Mouse (Mus musculus): ENCODE results near the gene Pkn2. TPM values are rescaled to one million over a fixed set of nuclear protein-coding genes. Genes with fewer than 3 reads are reported as not detected.

The Pkn2 gene
- polyA plus RNA-seq, 1 experiment from 2014 or later = 30.9 TPM

GRCm38 (mm10) chr3:142855961-142856472 lies 25.8 kb downstream of the Pkn2 start:
- Histone ChIP-seq H3K9ac (replicated peaks; ENCODE audit: low read length) (no peak overlapping the region), H3K27me3 (ENCODE audit: control insufficient read depth, insufficient read depth, low read length) (no peaks in the 10 kb centered on the region), H3K36me3 (ENCODE audit: control insufficient read depth, insufficient read depth, low read length) (no peaks in the 10 kb centered on the region), H3K4me3 (replicated peaks; ENCODE audit: low read depth, low read length) (no peak overlapping the region), H3K9me3 (ENCODE audit: control insufficient read depth, low read length) (no peaks in the 10 kb centered on the region), H3K4me1 (ENCODE audit: control insufficient read depth, insufficient read depth, low read length) (no peaks in the 10 kb centered on the region), H3K4me2 (ENCODE audit: low read length) (no peak overlapping the region), H3K27ac (replicated peaks; ENCODE audit: low read depth, low read length) (no peak overlapping the region)
- DNase-seq (no peak), ATAC-seq (ENCODE audit: low FRiP score, low TSS enrichment) (no peak)
- 82% methylated on average over 4 of the region's 4 CpGs for WGBS

DNA sequence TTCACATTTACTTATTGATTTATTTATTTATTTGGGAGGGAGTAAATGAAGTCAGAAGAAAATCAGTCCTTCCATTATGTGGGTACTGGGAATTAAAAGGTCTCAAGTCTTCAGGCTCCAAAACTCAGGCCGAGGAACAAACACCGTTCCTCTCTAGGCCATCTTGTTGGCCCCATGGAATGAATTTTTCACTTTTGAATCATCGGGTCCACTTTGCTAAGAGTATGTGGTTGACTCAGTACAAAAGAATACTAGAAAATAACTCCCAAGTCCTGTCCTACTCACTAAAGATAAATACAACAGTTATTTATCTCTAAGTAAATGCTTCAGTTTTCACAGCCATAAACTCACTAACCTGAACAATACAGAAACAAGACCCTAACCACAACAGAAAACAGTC lies 28.9 kb downstream of the Pkn2 start:
- Histone ChIP-seq H3K4me2 (ENCODE audit: low read length) (no peak overlapping the region), H3K4me1 (ENCODE audit: control insufficient read depth, insufficient read depth, low read length) (no peaks in the 10 kb centered on the region), H3K9ac (replicated peaks; ENCODE audit: low read length) (no peak overlapping the region), H3K36me3 (ENCODE audit: control insufficient read depth, insufficient read depth, low read length) (no peaks in the 10 kb centered on the region), H3K9me3 (ENCODE audit: control insufficient read depth, low read length) (no peaks in the 10 kb centered on the region), H3K4me3 (replicated peaks; ENCODE audit: low read depth, low read length) (no peak overlapping the region), H3K27ac (replicated peaks; ENCODE audit: low read depth, low read length) (no peak overlapping the region), H3K27me3 (ENCODE audit: control insufficient read depth, insufficient read depth, low read length) (no peaks in the 10 kb centered on the region)
- WGBS = 97% methylated on average over 3 of the region's 3 CpGs
- ATAC-seq (ENCODE audit: low FRiP score, low TSS enrichment) = no peak
- no peak for DNase-seq

DNA sequence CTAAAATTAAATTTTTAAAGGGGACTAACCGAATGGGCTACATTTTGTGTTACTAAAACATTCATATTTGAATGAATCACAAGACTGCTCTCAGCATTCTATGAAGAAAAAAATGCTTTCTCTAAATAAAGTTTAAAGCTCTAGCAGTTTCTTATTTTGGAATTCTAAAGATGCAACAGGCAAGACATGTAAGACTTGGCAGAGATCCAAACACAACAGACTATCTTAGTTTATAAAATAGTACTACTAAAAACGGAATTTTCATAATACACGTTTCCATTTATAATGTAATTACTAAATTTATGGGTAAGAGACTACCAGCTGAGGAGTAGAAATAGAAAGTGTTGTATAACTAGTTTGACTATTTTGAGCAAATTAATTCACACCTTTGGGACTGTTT lies 30.2 kb downstream of the Pkn2 start:
- no peak for ATAC-seq (ENCODE audit: low FRiP score, low TSS enrichment)
- H3K27ac ChIP-seq (replicated peaks; ENCODE audit: low read depth, low read length) = no peak overlapping the region
- H3K36me3 ChIP-seq (ENCODE audit: control insufficient read depth, insufficient read depth, low read length) = no peaks in the 10 kb centered on the region
- 96% methylated on average over 3 of the region's 3 CpGs for WGBS
- no peak overlapping the region for H3K4me3 ChIP-seq (replicated peaks; ENCODE audit: low read depth, low read length)
- H3K4me1 ChIP-seq (ENCODE audit: control insufficient read depth, insufficient read depth, low read length) = no peaks in the 10 kb centered on the region
- H3K27me3 ChIP-seq (ENCODE audit: control insufficient read depth, insufficient read depth, low read length) = no peaks in the 10 kb centered on the region
- no peaks in the 10 kb centered on the region for H3K9me3 ChIP-seq (ENCODE audit: control insufficient read depth, low read length)
- H3K4me2 ChIP-seq (ENCODE audit: low read length) = no peak overlapping the region
- DNase-seq = peak; percentile 31
- no peak overlapping the region for H3K9ac ChIP-seq (replicated peaks; ENCODE audit: low read length)

DNA sequence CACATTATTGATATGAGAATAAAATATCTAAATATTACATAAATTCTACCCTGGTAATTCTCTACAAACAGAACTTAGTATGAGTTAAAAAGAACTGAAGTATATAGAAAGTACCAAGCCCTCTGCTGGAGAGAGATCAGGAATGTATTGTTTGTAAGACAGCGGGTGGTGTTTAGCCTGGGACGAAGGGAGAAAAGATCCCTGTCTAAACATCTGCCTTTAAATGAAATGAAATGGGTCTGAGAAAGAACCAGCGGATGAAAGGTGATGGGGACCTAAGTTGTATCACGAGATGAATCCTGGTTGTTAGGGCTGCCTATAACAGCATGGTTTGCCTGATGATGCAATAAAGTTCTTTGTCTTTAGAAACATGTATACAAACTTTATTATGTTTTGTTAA lies 41.8 kb downstream of the Pkn2 start:
- Histone ChIP-seq H3K9ac (replicated peaks; ENCODE audit: low read length) (no peak overlapping the region), H3K27ac (replicated peaks; ENCODE audit: low read depth, low read length) (no peak overlapping the region), H3K36me3 (ENCODE audit: control insufficient read depth, insufficient read depth, low read length) (0 out of 2 replicates have a peak, but pooled peaks cover 8% of the 10 kb centered on the region), H3K9me3 (ENCODE audit: control insufficient read depth, low read length) (no peaks in the 10 kb centered on the region), H3K4me3 (replicated peaks; ENCODE audit: low read depth, low read length) (no peak overlapping the region), H3K27me3 (ENCODE audit: control insufficient read depth, insufficient read depth, low read length) (no peaks in the 10 kb centered on the region), H3K4me1 (ENCODE audit: control insufficient read depth, insufficient read depth, low read length) (no peaks in the 10 kb centered on the region), H3K4me2 (ENCODE audit: low read length) (no peak overlapping the region)
- WGBS = 37% methylated on average over 4 of the region's 4 CpGs
- ATAC-seq (ENCODE audit: low FRiP score, low TSS enrichment) = no peak
- DNase-seq = no peak

GRCm38 (mm10) chr3:142834761-142835160 lies 47.0 kb downstream of the Pkn2 start:
- H3K4me3 ChIP-seq (replicated peaks; ENCODE audit: low read depth, low read length) = no peak overlapping the region
- 0 out of 2 replicates have a peak, but pooled peaks cover 8% of the 10 kb centered on the region for H3K36me3 ChIP-seq (ENCODE audit: control insufficient read depth, insufficient read depth, low read length)
- no peak for DNase-seq
- ATAC-seq (ENCODE audit: low FRiP score, low TSS enrichment) = no peak
- H3K9ac ChIP-seq (replicated peaks; ENCODE audit: low read length) = no peak overlapping the region
- no peak overlapping the region for H3K27ac ChIP-seq (replicated peaks; ENCODE audit: low read depth, low read length)
- H3K9me3 ChIP-seq (ENCODE audit: control insufficient read depth, low read length) = no peaks in the 10 kb centered on the region
- H3K4me1 ChIP-seq (ENCODE audit: control insufficient read depth, insufficient read depth, low read length) = no peaks in the 10 kb centered on the region
- no peak overlapping the region for H3K4me2 ChIP-seq (ENCODE audit: low read length)
- H3K27me3 ChIP-seq (ENCODE audit: control insufficient read depth, insufficient read depth, low read length) = no peaks in the 10 kb centered on the region
- 94% methylated on average over 4 of the region's 4 CpGs for WGBS

DNA sequence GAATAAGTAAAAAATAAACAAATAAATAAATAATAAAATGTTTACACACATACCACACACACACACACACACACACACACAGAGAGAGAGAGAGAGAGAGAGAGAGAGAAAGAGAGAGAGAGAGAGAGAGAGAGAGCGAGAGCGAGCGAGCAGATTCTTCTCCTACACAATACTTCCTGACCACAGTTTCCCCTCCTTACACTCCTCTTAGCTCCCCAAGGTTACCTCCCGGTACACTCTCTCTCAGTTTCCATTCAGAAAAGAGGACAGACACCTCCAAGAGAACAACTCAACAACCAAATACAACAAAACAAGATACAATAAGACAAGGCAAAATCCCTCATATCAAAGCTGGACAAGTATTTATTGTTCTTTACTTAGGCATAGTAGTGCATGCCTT lies 47.8 kb downstream of the Pkn2 start:
- 94% methylated on average over 4 of the region's 4 CpGs for WGBS
- Histone ChIP-seq H3K9ac (replicated peaks; ENCODE audit: low read length) (no peak overlapping the region), H3K9me3 (ENCODE audit: control insufficient read depth, low read length) (no peaks in the 10 kb centered on the region), H3K4me2 (ENCODE audit: low read length) (no peak overlapping the region), H3K27ac (replicated peaks; ENCODE audit: low read depth, low read length) (no peak overlapping the region), H3K4me3 (replicated peaks; ENCODE audit: low read depth, low read length) (no peak overlapping the region), H3K4me1 (ENCODE audit: control insufficient read depth, insufficient read depth, low read length) (no peaks in the 10 kb centered on the region), H3K27me3 (ENCODE audit: control insufficient read depth, insufficient read depth, low read length) (no peaks in the 10 kb centered on the region), H3K36me3 (ENCODE audit: control insufficient read depth, insufficient read depth, low read length) (peaks cover 8% of the 10 kb centered on the region)
- DNase-seq (no peak), ATAC-seq (ENCODE audit: low FRiP score, low TSS enrichment) (no peak)

GRCm38 (mm10) chr3:142832910-142833309 lies 48.9 kb downstream of the Pkn2 start:
- H3K4me1 ChIP-seq (ENCODE audit: control insufficient read depth, insufficient read depth, low read length) = no peaks in the 10 kb centered on the region
- no peaks in the 10 kb centered on the region for H3K27me3 ChIP-seq (ENCODE audit: control insufficient read depth, insufficient read depth, low read length)
- H3K36me3 ChIP-seq (ENCODE audit: control insufficient read depth, insufficient read depth, low read length) = peaks cover 12% of the 10 kb centered on the region
- H3K9ac ChIP-seq (replicated peaks; ENCODE audit: low read length) = no peak overlapping the region
- H3K4me3 ChIP-seq (replicated peaks; ENCODE audit: low read depth, low read length) = no peak overlapping the region
- no peaks in the 10 kb centered on the region for H3K9me3 ChIP-seq (ENCODE audit: control insufficient read depth, low read length)
- ATAC-seq (ENCODE audit: low FRiP score, low TSS enrichment) = no peak
- H3K27ac ChIP-seq (replicated peaks; ENCODE audit: low read depth, low read length) = no peak overlapping the region
- 85% methylated on average over 3 of the region's 3 CpGs for WGBS
- no peak for DNase-seq
- H3K4me2 ChIP-seq (ENCODE audit: low read length) = no peak overlapping the region

DNA sequence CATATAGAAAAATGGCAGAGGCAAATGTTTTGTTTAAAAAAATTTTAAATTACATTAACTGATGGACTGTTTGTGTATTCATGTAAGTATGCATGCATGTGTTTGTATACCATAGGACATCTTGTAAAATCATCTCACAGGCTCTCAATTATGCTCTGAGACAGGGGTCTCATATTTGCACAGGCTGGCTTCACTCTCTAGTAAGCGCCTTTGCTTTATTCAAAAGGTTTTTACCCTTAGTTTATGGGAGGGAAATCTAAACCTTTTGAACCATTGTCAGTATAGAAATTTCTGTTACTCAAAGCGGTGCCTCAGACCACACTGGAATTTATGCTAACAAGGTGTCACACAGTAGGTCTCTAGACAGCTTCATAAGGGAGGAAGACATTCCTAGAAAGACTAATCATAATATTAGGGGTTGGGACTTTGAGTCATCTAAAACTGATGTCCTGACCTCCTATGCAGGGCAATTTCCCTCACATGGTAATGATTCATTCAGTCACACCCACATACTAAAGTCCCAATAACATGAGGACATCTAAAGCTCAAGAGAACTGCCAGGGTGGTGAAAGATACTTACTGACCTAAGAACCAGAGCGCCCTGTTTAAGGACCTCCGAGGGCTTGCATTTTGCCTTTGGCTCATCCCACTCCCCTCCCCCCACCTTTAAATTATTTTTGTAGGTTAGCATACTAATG lies 55.2 kb downstream of the Pkn2 start:
- Histone ChIP-seq H3K36me3 (ENCODE audit: control insufficient read depth, insufficient read depth, low read length) (peaks cover 14% of the 10 kb centered on the region), H3K9ac (replicated peaks; ENCODE audit: low read length) (no peak overlapping the region), H3K9me3 (ENCODE audit: control insufficient read depth, low read length) (no peaks in the 10 kb centered on the region), H3K27ac (replicated peaks; ENCODE audit: low read depth, low read length) (no peak overlapping the region), H3K27me3 (ENCODE audit: control insufficient read depth, insufficient read depth, low read length) (no peaks in the 10 kb centered on the region), H3K4me1 (ENCODE audit: control insufficient read depth, insufficient read depth, low read length) (no peaks in the 10 kb centered on the region), H3K4me3 (replicated peaks; ENCODE audit: low read depth, low read length) (no peak overlapping the region), H3K4me2 (ENCODE audit: low read length) (no peak overlapping the region)
- no peak; the same call in 1 of the 2 replicates for ATAC-seq (ENCODE audit: low FRiP score, low TSS enrichment)
- 88% methylated on average over 4 of the region's 4 CpGs for WGBS
- no peak for DNase-seq

- Histone ChIP-seq H3K4me1 (ENCODE audit: control insufficient read depth, insufficient read depth, low read length) (no peaks in the 10 kb centered on the region), H3K9ac (replicated peaks; ENCODE audit: low read length) (no peak overlapping the region), H3K4me3 (replicated peaks; ENCODE audit: low read depth, low read length) (no peak overlapping the region), H3K4me2 (ENCODE audit: low read length) (no peak overlapping the region), H3K36me3 (ENCODE audit: control insufficient read depth, insufficient read depth, low read length) (peaks cover 19% of the 10 kb centered on the region), H3K27me3 (ENCODE audit: control insufficient read depth, insufficient read depth, low read length) (no peaks in the 10 kb centered on the region), H3K27ac (replicated peaks; ENCODE audit: low read depth, low read length) (no peak overlapping the region), H3K9me3 (ENCODE audit: control insufficient read depth, low read length) (no peaks in the 10 kb centered on the region)
- WGBS = 75% methylated on average over 1 of the region's 1 CpGs
- ATAC-seq (ENCODE audit: low FRiP score, low TSS enrichment) = no peak
- DNase-seq = no peak
These were observed 58.2 kb downstream of the Pkn2 start for GRCm38 (mm10) chr3:142823606-142824005.
